Mouse (Mus musculus) stomach, postnatal 0 days (tissue): ENCODE measurements around the gene Bspry. TPM values are rescaled to one million over a fixed set of nuclear protein-coding genes. Genes with fewer than 3 reads are reported as not detected.

Experiments
- ATAC-seq: fragments of 200-750 bp; cut with Nextera tagmentation; 2 replicates; pipeline ENCODE4 v1.8.0; 2017; ENCODE audit not compliant: low FRiP score, low TSS enrichment
- DNase-seq: peaks from one replicate; pipeline ENCODE4 v3.0.0-alpha.2; 2016; ENCODE audit warnings: low spot score
- H3K27ac ChIP-seq: fragments of 300-500 bp; sonication (generic); replicated peaks from 2 replicates; pipeline ENCODE4 v1.5.1; 2014; ENCODE audit warnings: mild to moderate bottlenecking, control low read depth
- H3K27me3 ChIP-seq: fragments of 300-500 bp; sonication (generic); 2 replicates; pipeline ENCODE4 v1.6.1; 2014; ENCODE audit warnings: low read length; ENCODE audit not compliant: control insufficient read depth, insufficient read depth
- H3K36me3 ChIP-seq: fragments of 300-500 bp; sonication (generic); 2 replicates; pipeline ENCODE4 v1.6.1; 2014; ENCODE audit warnings: low read length, mixed read lengths; ENCODE audit not compliant: control insufficient read depth, insufficient read depth
- H3K4me1 ChIP-seq: fragments of 300-500 bp; sonication (generic); replicated peaks from 2 replicates; pipeline ENCODE4 v1.6.1; 2014; ENCODE audit warnings: antibody characterized with exemption; ENCODE audit not compliant: control insufficient read depth, insufficient read depth
- H3K4me2 ChIP-seq: fragments of 300-500 bp; sonication (generic); replicated peaks from 2 replicates; pipeline ENCODE4 v1.6.1; 2014; ENCODE audit warnings: low read depth, mild to moderate bottlenecking, control low read depth, moderate library complexity
- H3K4me3 ChIP-seq: fragments of 300-500 bp; sonication (generic); 2 replicates; pipeline ENCODE4 v1.5.1; 2014; ENCODE audit warnings: low read depth, low read length, control low read depth
- H3K9ac ChIP-seq: fragments of 300-500 bp; sonication (generic); 2 replicates; pipeline ENCODE4 v1.6.1; 2014; ENCODE audit warnings: mild to moderate bottlenecking, low read length, control low read depth, mixed read lengths
- H3K9me3 ChIP-seq: fragments of 300-500 bp; sonication (generic); 2 replicates; pipeline ENCODE4 v1.6.1; 2016; ENCODE audit warnings: low read length; ENCODE audit not compliant: control insufficient read depth
- CTCF ChIP-seq: IDR thresholded peaks from 2 replicates; pipeline ENCODE4 v1.5.1; 2016; ENCODE audit warnings: antibody characterized with exemption, low read depth, mild to moderate bottlenecking, moderate library complexity
- EP300 ChIP-seq: optimal IDR thresholded peaks from 2 replicates; pipeline ENCODE3; 2016; ENCODE audit warnings: antibody characterized with exemption
- WGBS: fragments of 180-500 bp; shearing (Covaris S2); extraction: QIAGEN DNeasy Blood & Tissue Kit; methylation state at CpG from one replicate; pipeline ENCODE4 v1.1.7; 2014; 5-methylcytosine and 5-hydroxymethylcytosine counted together
- polyA plus RNA-seq: library from polyadenylated mRNA; unstranded; fragments of >200 nt; fragmentation: Nextera tagmentation; extraction: Ambion mirVana; gene quantifications from 2 replicates; pipeline ENCODE4 v1.2.1, GENCODE M21; 2015

Gene Bspry
- polyA plus RNA-seq, 1 experiment from 2014 or later = 32.5 TPM

DNA sequence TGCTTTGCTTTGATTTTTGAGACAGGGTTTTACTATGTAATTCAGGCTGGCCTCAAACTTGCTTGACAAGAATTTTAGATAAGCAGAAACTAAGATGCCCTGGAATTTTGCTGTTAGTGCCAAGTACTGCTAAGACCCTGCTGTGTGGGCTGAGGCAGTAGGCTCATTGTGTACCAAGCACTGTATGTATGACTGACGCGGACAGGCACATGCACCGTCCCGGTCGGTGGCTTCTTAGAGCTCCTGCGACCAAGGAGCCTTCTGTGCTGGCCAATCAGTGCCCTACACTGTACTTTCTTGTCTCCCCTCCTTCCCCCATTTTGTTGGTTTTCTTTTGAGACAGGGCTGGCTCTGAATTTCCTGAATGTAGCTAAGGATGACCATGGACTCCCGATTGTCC lies 35.1 kb downstream of the Bspry start:
- peak overlapping the region; percentile 91; the same call in 1 of the 2 replicates for H3K27ac ChIP-seq
- H3K9me3 ChIP-seq = no peaks in the 10 kb centered on the region
- TF ChIP-seq EP300 (no peak), CTCF (no peak)
- 0 out of 2 replicates have a peak overlapping the region, but pooled peaks have one; percentile 3 for H3K9ac ChIP-seq
- H3K4me3 ChIP-seq = no peak overlapping the region
- no peaks in the 10 kb centered on the region for H3K27me3 ChIP-seq
- WGBS = 51% methylated on average over 7 of the region's 7 CpGs
- H3K4me2 ChIP-seq = no peak overlapping the region
- peaks cover 19% of the 10 kb centered on the region for H3K36me3 ChIP-seq
- DNase-seq (no peak), ATAC-seq (no peak)
- peaks cover 6% of the 10 kb centered on the region for H3K4me1 ChIP-seq

GRCm38 (mm10) chr4:62515490-62515889 lies 35.6 kb downstream of the Bspry start:
- H3K4me3 ChIP-seq = no peak overlapping the region
- 54% methylated on average over 3 of the region's 3 CpGs for WGBS
- H3K9ac ChIP-seq = 0 out of 2 replicates have a peak overlapping the region, but pooled peaks have one; percentile 3
- no peaks in the 10 kb centered on the region for H3K9me3 ChIP-seq
- H3K27ac ChIP-seq = peak overlapping the region; percentile 91
- ATAC-seq = no peak
- peaks cover 15% of the 10 kb centered on the region for H3K36me3 ChIP-seq
- H3K27me3 ChIP-seq = no peaks in the 10 kb centered on the region
- no peak for DNase-seq
- H3K4me1 ChIP-seq = peaks cover 6% of the 10 kb centered on the region
- no peak for TF ChIP-seq EP300
- no peak for TF ChIP-seq CTCF
- peak overlapping the region; percentile 72 for H3K4me2 ChIP-seq

- no peak overlapping the region for H3K4me3 ChIP-seq
Measured at GRCm38 (mm10) chr4:62516079-62516478, 36.2 kb downstream of the Bspry start.

DNA sequence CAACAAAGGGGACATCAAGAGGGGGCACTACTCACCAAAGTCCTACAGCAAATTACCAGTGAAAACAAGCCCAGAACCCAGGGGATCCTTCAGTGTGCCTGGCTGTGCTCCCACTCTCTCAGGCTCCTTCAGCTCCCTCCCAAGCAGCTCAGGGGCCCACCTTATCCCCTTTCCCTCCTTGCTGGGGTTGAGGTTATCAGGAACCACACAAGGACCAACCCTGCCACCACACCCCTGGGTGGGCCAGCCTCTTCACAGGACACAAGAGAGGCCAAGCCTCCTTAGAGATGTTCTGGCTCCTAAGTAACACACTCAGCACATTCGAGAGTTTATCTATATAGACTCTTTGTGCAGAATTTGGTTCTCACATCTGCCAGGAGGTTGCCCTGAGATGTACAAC lies 36.7 kb downstream of the Bspry start:
- Histone ChIP-seq H3K4me2 (peak overlapping the region; percentile 72), H3K9me3 (no peaks in the 10 kb centered on the region), H3K27me3 (no peaks in the 10 kb centered on the region), H3K4me3 (no peak overlapping the region), H3K27ac (peak overlapping the region; percentile 91), H3K4me1 (peaks cover 6% of the 10 kb centered on the region), H3K36me3 (peaks cover 12% of the 10 kb centered on the region), H3K9ac (peak overlapping the region; percentile 43; the same call in 1 of the 2 replicates)
- TF ChIP-seq EP300 (no peak), CTCF (no peak)
- WGBS = 37% methylated on average over 1 of the region's 1 CpGs
- DNase-seq (peak; percentile 67), ATAC-seq (no peak)

More at GRCm38 (mm10) chr4:62516079-62516478, 36.2 kb downstream of the Bspry start:
- no peak for ATAC-seq
- Histone ChIP-seq H3K36me3 (peaks cover 15% of the 10 kb centered on the region), H3K27me3 (no peaks in the 10 kb centered on the region), H3K9me3 (no peaks in the 10 kb centered on the region), H3K4me2 (peak overlapping the region; percentile 72), H3K4me1 (peaks cover 6% of the 10 kb centered on the region), H3K9ac (no peak overlapping the region), H3K27ac (peak overlapping the region; percentile 91)
- no peak for DNase-seq
- 21% methylated on average over 2 of the region's 2 CpGs for WGBS
- peak; percentile 34; the same call in 1 of the 2 replicates for TF ChIP-seq CTCF
- no peak for TF ChIP-seq EP300

DNA sequence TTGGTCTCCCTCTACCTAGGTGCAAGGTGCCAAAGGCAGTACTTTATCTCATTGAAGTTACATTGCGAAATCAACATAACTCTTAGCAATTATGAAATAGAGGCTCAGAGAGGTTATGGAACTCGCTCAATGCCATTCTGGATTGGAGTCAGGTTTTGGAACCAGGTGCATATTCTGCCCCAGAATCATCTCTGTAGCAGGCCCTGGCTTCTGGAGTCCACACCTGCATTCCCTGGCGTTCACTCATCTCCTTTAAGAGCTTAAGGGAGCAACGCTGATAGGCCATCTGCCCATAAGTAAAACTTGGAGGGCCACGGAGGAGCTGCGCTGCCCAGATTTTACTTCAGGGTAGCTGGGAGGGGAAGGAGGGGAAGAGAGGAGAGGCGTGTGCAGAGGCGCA lies 37.2 kb downstream of the Bspry start:
- 68% methylated on average over 8 of the region's 8 CpGs for WGBS

More for the DNA sequence above, 37.2 kb downstream of the Bspry start:
- DNase-seq (no peak), ATAC-seq (no peak)
- Histone ChIP-seq H3K9ac (0 out of 2 replicates have a peak overlapping the region, but pooled peaks have one; percentile 43), H3K4me3 (no peak overlapping the region), H3K27ac (peak overlapping the region; percentile 91), H3K9me3 (no peaks in the 10 kb centered on the region), H3K4me1 (peaks cover 6% of the 10 kb centered on the region), H3K36me3 (peaks cover 7% of the 10 kb centered on the region), H3K27me3 (no peaks in the 10 kb centered on the region), H3K4me2 (peak overlapping the region; percentile 72; the same call in 1 of the 2 replicates)
- no peak for TF ChIP-seq EP300
- TF ChIP-seq CTCF = no peak
